Mouse (Mus musculus): ENCODE data around the gene Kat5. TPM values are rescaled to one million over a fixed set of nuclear protein-coding genes. Genes with fewer than 3 reads are reported as not detected.
A peak's percentile ranks its signal among the peaks of the same experiment; 100 is the strongest.

Kat5 gene
- total and polyA plus RNA-seq, 2 experiments from 2014 or later = 73.9 to 126 TPM

DNA sequence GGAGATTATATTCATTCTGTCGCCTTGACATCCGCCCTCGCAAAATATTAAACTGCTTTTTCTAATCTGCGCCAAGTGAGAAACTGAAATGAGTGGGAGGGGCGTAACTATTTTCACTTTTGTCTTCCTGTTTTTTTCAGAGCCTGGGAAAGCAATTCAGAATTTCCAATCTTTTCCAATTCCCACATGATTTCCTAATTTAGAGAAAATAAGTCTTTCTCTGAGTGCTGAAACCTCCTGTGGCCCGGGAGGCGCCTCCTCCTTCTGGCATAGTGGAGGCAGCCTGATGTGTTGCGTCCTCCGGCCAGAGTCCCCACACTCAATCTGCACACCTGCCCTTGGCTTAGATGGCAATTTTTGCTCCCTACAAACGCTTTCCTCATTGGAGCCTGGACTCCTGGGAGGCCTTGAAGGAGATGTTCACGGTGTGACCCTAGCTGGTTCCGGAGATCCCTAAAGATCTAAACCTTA, 26.6 kb upstream of the Kat5 start:
- Histone ChIP-seq H3K4me1 (ENCODE audit: insufficient read depth, low read length) (peaks cover 9% of the 10 kb centered on the region), H3K27ac (ENCODE audit: low read depth, low read length) (peak overlapping the region; percentile 95), H3K9ac (replicated peaks; ENCODE audit: low read length, poor library complexity, severe bottlenecking) (peak overlapping the region; percentile 96), H3K27me3 (ENCODE audit: insufficient read depth, low read length) (no peaks in the 10 kb centered on the region), H3K4me3 (ENCODE audit: low read depth, low read length) (peak overlapping the region; percentile 79), H3K4me2 (ENCODE audit: low read depth, low read length, poor library complexity, severe bottlenecking) (peak overlapping the region; percentile 90), H3K9me3 (ENCODE audit: low read length) (no peaks in the 10 kb centered on the region), H3K36me3 (ENCODE audit: insufficient read depth, low read length) (peaks cover 27% of the 10 kb centered on the region)
- no peak for TF ChIP-seq CTCF (IDR thresholded peaks at IDR 0.05)
- WGBS = 37% methylated on average over 12 of the region's 12 CpGs
- DNase-seq (ENCODE audit: low spot score) (peak; percentile 17), ATAC-seq (ENCODE audit: low FRiP score) (no peak)

DNA sequence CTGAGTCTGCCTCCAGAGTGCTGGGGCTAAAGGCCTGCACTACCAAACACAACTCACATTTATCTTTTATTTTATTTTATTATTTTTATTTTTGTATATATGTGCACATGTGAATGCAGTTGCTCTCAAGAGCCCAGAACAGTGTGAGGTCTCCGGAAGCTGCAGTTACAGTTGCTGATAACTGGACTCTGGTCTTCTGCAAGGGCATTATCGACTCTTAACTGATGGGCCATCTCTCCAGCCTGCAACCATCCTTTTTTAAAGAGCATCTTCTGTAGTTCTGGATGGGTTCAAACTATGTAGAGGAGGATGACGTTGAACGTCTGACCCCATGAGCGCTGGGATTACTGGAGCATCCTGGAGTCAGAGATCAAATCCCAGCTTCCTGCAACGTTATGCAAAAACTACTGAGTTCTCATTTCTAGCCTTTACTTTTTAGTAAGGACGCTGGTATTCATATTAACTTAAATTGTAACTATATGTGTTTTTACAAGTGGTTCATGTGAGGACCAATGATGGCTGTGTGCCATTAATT, 26.1 kb upstream of the Kat5 start:
- peaks cover 9% of the 10 kb centered on the region for H3K4me1 ChIP-seq (ENCODE audit: insufficient read depth, low read length)
- no peak overlapping the region for H3K4me3 ChIP-seq (ENCODE audit: low read depth, low read length)
- 82% methylated on average over 7 of the region's 7 CpGs for WGBS
- peak overlapping the region; percentile 95; the same call in 1 of the 2 replicates for H3K27ac ChIP-seq (ENCODE audit: low read depth, low read length)
- TF ChIP-seq CTCF (IDR thresholded peaks at IDR 0.05) = no peak
- DNase-seq (ENCODE audit: low spot score) (no peak), ATAC-seq (ENCODE audit: low FRiP score) (no peak)
- H3K36me3 ChIP-seq (ENCODE audit: insufficient read depth, low read length) = peaks cover 22% of the 10 kb centered on the region
- H3K4me2 ChIP-seq (ENCODE audit: low read depth, low read length, poor library complexity, severe bottlenecking) = peak overlapping the region; percentile 90; the same call in 1 of the 2 replicates
- H3K9ac ChIP-seq (replicated peaks; ENCODE audit: low read length, poor library complexity, severe bottlenecking) = no peak overlapping the region
- no peaks in the 10 kb centered on the region for H3K9me3 ChIP-seq (ENCODE audit: low read length)
- H3K27me3 ChIP-seq (ENCODE audit: insufficient read depth, low read length) = no peaks in the 10 kb centered on the region

DNA sequence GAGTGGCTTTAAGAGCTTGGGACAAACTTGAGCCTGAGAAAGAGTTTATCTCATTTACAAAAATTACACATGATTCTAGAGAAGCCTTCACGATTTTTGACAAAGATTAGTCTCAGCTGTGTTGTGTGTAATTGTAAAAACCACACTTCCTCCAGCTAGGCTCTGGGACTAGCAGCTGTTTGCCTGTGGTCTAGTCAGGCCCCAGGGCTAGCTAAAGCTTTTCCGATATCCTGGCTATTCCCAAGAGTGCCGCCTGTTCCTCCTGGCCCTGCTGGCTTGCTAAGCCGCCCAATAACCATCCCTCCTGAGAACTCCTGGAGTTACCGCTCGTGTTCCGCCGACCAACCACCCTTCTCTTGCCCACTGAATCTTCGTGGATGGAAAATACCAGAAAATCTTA, 22.1 kb upstream of the Kat5 start:
- no peaks in the 10 kb centered on the region for H3K9me3 ChIP-seq (ENCODE audit: low read length)

DNA sequence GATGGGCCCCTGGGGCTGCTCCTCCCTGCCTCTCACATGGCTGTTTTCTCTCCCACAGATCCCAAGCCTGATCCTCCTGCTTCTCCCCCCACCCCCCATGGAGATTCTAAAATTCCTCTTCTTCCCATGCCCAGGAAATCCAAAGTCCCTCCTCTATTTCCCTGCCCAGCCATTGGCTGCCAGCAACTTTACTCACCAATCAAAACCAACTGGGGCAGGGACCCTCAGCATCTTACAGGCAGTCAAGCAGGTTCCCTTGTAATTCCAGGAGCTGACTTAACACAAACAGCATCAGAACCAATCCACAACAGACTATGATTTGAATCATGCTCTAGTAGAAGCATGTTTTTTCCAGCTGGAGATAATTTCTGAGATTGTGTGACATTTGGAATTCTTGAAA, 19.9 kb upstream of the Kat5 start:
- Histone ChIP-seq H3K9ac (replicated peaks; ENCODE audit: low read length, poor library complexity, severe bottlenecking) (no peak overlapping the region), H3K9me3 (ENCODE audit: low read length) (no peaks in the 10 kb centered on the region), H3K27me3 (ENCODE audit: insufficient read depth, low read length) (no peaks in the 10 kb centered on the region), H3K27ac (ENCODE audit: low read depth, low read length) (no peak overlapping the region), H3K4me1 (ENCODE audit: insufficient read depth, low read length) (no peaks in the 10 kb centered on the region), H3K4me3 (ENCODE audit: low read depth, low read length) (no peak overlapping the region), H3K4me2 (ENCODE audit: low read depth, low read length, poor library complexity, severe bottlenecking) (no peak overlapping the region), H3K36me3 (ENCODE audit: insufficient read depth, low read length) (no peaks in the 10 kb centered on the region)
- TF ChIP-seq CTCF (IDR thresholded peaks at IDR 0.05) = no peak
- DNase-seq (ENCODE audit: low spot score) (no peak), ATAC-seq (ENCODE audit: low FRiP score) (no peak)

More for the DNA sequence above, 22.1 kb upstream of the Kat5 start:
- H3K9ac ChIP-seq (replicated peaks; ENCODE audit: low read length, poor library complexity, severe bottlenecking) = no peak overlapping the region
- no peaks in the 10 kb centered on the region for H3K36me3 ChIP-seq (ENCODE audit: insufficient read depth, low read length)
- DNase-seq (ENCODE audit: low spot score) (no peak), ATAC-seq (ENCODE audit: low FRiP score) (no peak)
- H3K4me1 ChIP-seq (ENCODE audit: insufficient read depth, low read length) = peaks cover 3% of the 10 kb centered on the region; the same call in 1 of the 2 replicates
- 73% methylated on average over 9 of the region's 9 CpGs for WGBS
- no peak overlapping the region for H3K4me2 ChIP-seq (ENCODE audit: low read depth, low read length, poor library complexity, severe bottlenecking)
- H3K27me3 ChIP-seq (ENCODE audit: insufficient read depth, low read length) = no peaks in the 10 kb centered on the region
- H3K4me3 ChIP-seq (ENCODE audit: low read depth, low read length) = no peak overlapping the region
- no peak for TF ChIP-seq CTCF (IDR thresholded peaks at IDR 0.05)
- H3K27ac ChIP-seq (ENCODE audit: low read depth, low read length) = no peak overlapping the region

DNA sequence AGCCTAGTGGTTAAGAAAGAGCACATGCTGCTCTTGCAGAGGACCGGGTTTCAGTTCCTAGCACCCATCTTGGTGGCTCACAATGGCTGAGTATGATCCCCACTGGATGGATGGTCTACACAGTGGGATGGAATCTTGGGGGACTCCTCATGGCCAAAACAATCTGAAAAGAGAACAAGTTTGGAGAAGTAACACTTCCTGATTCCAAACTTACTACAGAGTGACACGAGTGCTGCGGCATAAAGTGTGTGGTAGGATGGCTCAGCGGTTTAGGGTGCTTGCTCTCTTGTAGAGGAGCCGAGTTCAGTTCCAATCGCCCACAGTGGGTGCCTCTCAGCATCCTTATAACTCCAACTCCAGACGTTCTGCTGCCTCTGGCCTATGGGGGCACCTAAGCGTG, 15.3 kb upstream of the Kat5 start:
- 86% methylated on average over 8 of the region's 8 CpGs for WGBS
- Histone ChIP-seq H3K9me3 (ENCODE audit: low read length) (no peaks in the 10 kb centered on the region), H3K27me3 (ENCODE audit: insufficient read depth, low read length) (no peaks in the 10 kb centered on the region), H3K27ac (ENCODE audit: low read depth, low read length) (no peak overlapping the region), H3K36me3 (ENCODE audit: insufficient read depth, low read length) (no peaks in the 10 kb centered on the region), H3K4me2 (ENCODE audit: low read depth, low read length, poor library complexity, severe bottlenecking) (no peak overlapping the region), H3K4me1 (ENCODE audit: insufficient read depth, low read length) (no peaks in the 10 kb centered on the region), H3K9ac (replicated peaks; ENCODE audit: low read length, poor library complexity, severe bottlenecking) (no peak overlapping the region), H3K4me3 (ENCODE audit: low read depth, low read length) (no peak overlapping the region)
- DNase-seq (ENCODE audit: low spot score) (no peak), ATAC-seq (ENCODE audit: low FRiP score) (no peak)
- no peak for TF ChIP-seq CTCF (IDR thresholded peaks at IDR 0.05)

DNA sequence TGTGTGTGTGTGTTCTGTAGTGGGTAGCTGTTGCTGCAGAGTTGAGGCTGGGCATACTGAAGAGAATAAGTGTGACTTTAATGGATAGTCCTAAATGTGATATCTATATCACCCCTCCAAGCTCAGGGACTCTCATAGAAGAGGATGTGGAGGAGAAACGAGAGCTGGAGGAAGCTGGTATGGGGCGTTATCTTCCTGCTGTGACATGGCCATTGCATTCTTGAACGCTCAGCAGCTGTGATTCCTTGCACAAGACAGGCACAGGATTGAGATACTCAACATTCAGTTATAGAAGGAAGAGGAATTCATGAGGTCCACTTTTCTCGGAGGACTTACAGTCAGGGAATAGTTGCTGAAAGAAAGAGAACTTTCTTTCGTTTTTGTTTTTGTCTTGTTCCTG, 11.8 kb upstream of the Kat5 start:
- TF ChIP-seq CTCF (IDR thresholded peaks at IDR 0.05) = no peak

More for the DNA sequence above, 11.8 kb upstream of the Kat5 start:
- H3K4me1 ChIP-seq (ENCODE audit: insufficient read depth, low read length) = no peaks in the 10 kb centered on the region
- H3K36me3 ChIP-seq (ENCODE audit: insufficient read depth, low read length) = no peaks in the 10 kb centered on the region
- no peak overlapping the region for H3K4me2 ChIP-seq (ENCODE audit: low read depth, low read length, poor library complexity, severe bottlenecking)
- ATAC-seq (ENCODE audit: low FRiP score) (no peak), DNase-seq (ENCODE audit: low spot score) (no peak)
- H3K9ac ChIP-seq (replicated peaks; ENCODE audit: low read length, poor library complexity, severe bottlenecking) = no peak overlapping the region
- 88% methylated on average over 5 of the region's 5 CpGs for WGBS
- H3K27me3 ChIP-seq (ENCODE audit: insufficient read depth, low read length) = no peaks in the 10 kb centered on the region
- H3K9me3 ChIP-seq (ENCODE audit: low read length) = no peaks in the 10 kb centered on the region
- H3K4me3 ChIP-seq (ENCODE audit: low read depth, low read length) = no peak overlapping the region
- no peak overlapping the region for H3K27ac ChIP-seq (ENCODE audit: low read depth, low read length)

All from midbrain, postnatal 0 days (tissue).